9 mouse cellular contexts compared by ENCODE assay signal in the genomic region with DNA sequence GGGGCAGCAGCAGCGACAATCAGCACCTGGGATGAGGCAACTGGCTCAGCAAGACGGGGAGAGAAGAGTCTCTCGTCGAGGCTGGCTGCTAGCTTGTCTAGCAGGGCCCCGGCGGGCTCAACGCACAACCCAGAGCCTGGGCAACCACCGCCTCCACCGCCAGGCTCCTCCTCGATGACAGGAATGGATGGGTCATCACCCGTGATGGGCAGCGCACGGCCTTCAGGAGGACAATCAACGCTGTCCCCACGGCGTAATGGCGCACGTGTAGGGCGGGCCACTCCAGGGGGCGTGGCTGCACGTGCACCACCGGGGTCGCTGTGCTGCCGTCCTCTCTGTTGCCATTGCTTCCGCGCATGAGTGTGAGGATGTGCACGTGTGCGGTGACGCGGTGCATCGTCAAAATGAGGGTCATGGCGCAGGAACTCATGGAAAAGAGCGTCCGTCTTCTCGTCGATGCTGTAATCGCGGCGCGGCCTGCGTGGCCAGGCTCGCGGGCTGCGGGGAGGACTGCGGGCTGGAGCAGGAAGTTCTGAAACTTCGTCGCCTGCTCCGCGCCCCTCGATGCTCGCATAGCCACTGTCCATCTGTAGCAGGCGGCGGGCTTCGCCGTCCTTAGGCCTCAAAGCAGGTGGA. TPM values are rescaled to one million over a fixed set of nuclear protein-coding genes. Genes with fewer than 3 reads are reported as not detected.
DNase-seq lines count a peak whose midpoint lies in the region; ATAC-seq and TF ChIP-seq lines count a peak whose summit lies in the region.
"Had no signal": no experiment of that assay in that cellular context is flagged by ENCODE, and none has a peak within 500 bp of the region (broad histone marks: within the 10 kb centered on the region; RNA-seq: fewer than 3 reads in every experiment).

No protein-coding gene starts in this region.

- H3K4me1 ChIP-seq in E14TG2a.4 (replicated peaks; ENCODE audit: low read depth, low read length) = peaks cover 87% of the 10 kb centered on the region
- H3K4me1 ChIP-seq in hindbrain, embryonic 13.5 days (replicated peaks) = peaks cover 27% of the 10 kb centered on the region
- peaks cover 14% of the 10 kb centered on the region for H3K4me1 ChIP-seq in midbrain, embryonic 11.5 days (ENCODE audit: control insufficient read depth, insufficient read depth, low read length)

- no peaks in the 10 kb centered on the region for H3K27me3 ChIP-seq in E14TG2a.4 (ENCODE audit: insufficient read depth, low read length)
- H3K27me3 ChIP-seq in hindbrain, embryonic 13.5 days = peaks cover 25% of the 10 kb centered on the region
- H3K27me3 ChIP-seq in midbrain, embryonic 11.5 days (ENCODE audit: control insufficient read depth, insufficient read depth, low read length) = peaks cover 11% of the 10 kb centered on the region
- H3K27me3 ChIP-seq: CH12.LX had no signal

- no peaks in the 10 kb centered on the region for H3K9me3 ChIP-seq in E14TG2a.4 (ENCODE audit: low read length)
- H3K9me3 ChIP-seq in hindbrain, embryonic 13.5 days = no peaks in the 10 kb centered on the region
- H3K9me3 ChIP-seq in midbrain, embryonic 11.5 days (ENCODE audit: control insufficient read depth, low read length) = no peaks in the 10 kb centered on the region

- H3K4me2 ChIP-seq in hindbrain, embryonic 13.5 days = peak overlapping the region; percentile 23
- peak overlapping the region; percentile 28 for H3K4me2 ChIP-seq in midbrain, embryonic 11.5 days

- peaks cover 97% of the 10 kb centered on the region for H3K36me3 ChIP-seq in E14TG2a.4 (ENCODE audit: insufficient read depth, low read length)
- peaks cover 100% of the 10 kb centered on the region for H3K36me3 ChIP-seq in hindbrain, embryonic 13.5 days
- H3K36me3 ChIP-seq in midbrain, embryonic 11.5 days (ENCODE audit: control insufficient read depth, insufficient read depth, low read length) = peaks cover 27% of the 10 kb centered on the region

- no peak for TF ChIP-seq CTCF in E14TG2a.4 (conservative IDR thresholded peaks at IDR 0.05; ENCODE audit: low read length)

- peak overlapping the region; percentile 49 for H3K9ac ChIP-seq in hindbrain, embryonic 13.5 days
- peak overlapping the region; percentile 44; the same call in 1 of the 2 replicates for H3K9ac ChIP-seq in midbrain, embryonic 11.5 days (ENCODE audit: low read length)

- peak; percentile 13 for DNase-seq in gastrocnemius, postnatal 25 days
- no peak for DNase-seq in gastrocnemius, adult 8-10 months (ENCODE audit: low spot score in 2 of 2)
- DNase-seq in midbrain, embryonic 11.5 days (ENCODE audit: low spot score, missing footprints) = peak; percentile 94
- DNase-seq in spleen, postnatal 14 days (ENCODE audit: low spot score in 2 of 2) = no peak
- no peak for DNase-seq in thymus, postnatal 10 days (ENCODE audit: low spot score in 2 of 2)

- peak; percentile 37; the same call in 1 of the 2 replicates for ATAC-seq in common myeloid progenitor, adult 5-6 weeks (replicated peaks; ENCODE audit: low read depth, poor library complexity, severe bottlenecking)
- peak; percentile 34; the same call in 1 of the 2 replicates for ATAC-seq in hindbrain, embryonic 13.5 days (ENCODE audit: low FRiP score)
- peak; percentile 50; the same call in 1 of the 2 replicates for ATAC-seq in midbrain, embryonic 11.5 days (ENCODE audit: low FRiP score)

- H3K27ac ChIP-seq in hindbrain, embryonic 13.5 days = peak overlapping the region; percentile 13; the same call in 1 of the 2 replicates
- no peak overlapping the region for H3K27ac ChIP-seq in midbrain, embryonic 11.5 days (ENCODE audit: low read depth, low read length)

- peak overlapping the region; percentile 62 for H3K4me3 ChIP-seq in E14TG2a.4 (replicated peaks; ENCODE audit: low read length)
- H3K4me3 ChIP-seq in hindbrain, embryonic 13.5 days = peak overlapping the region; percentile 9
- 0 out of 2 replicates have a peak overlapping the region, but pooled peaks have one; percentile 3 for H3K4me3 ChIP-seq in midbrain, embryonic 11.5 days (ENCODE audit: low read depth, low read length)

- 8% methylated on average over 55 of the region's 55 CpGs for WGBS in hindbrain, embryonic 13.5 days
- 14% methylated on average over 55 of the region's 55 CpGs for WGBS in midbrain, embryonic 11.5 days

RNA-seq across cellular contexts. Expression of gene Atp5d, which starts 7.0 kb away (rescaled TPM):
- total RNA-seq in gastrocnemius, postnatal 25 days (2021) = 100 to 1,000 TPM; 634 to 665 TPM
- total RNA-seq in gastrocnemius, adult 8-10 months (2022) = 100 to 1,000 TPM; 525 to 571 (median 544) TPM
- total RNA-seq in common myeloid progenitor, adult 5-6 weeks (2017) = 52.3 and 60.0 TPM in 2 replicates
- 434 and 449 TPM in 2 replicates for polyA plus RNA-seq in hindbrain, embryonic 13.5 days (2015; fragmentation: Nextera tagmentation; extraction: Ambion mirVana)
- 329 and 355 TPM in 2 replicates for polyA plus RNA-seq in midbrain, embryonic 11.5 days (2014; fragmentation: Nextera tagmentation; extraction: Ambion mirVana)

RNA-seq across cellular contexts. Expression of gene Cbarp, which starts 9.2 kb away (rescaled TPM):
- total RNA-seq in gastrocnemius, postnatal 25 days (2021) = 1 to 10 TPM; 1.2 to 1.6 TPM
- total RNA-seq in gastrocnemius, adult 8-10 months (2022) = 1 to 10 TPM; 1.9 to 4.0 (median 2.9) TPM
- 0.41 and 0.73 TPM in 2 replicates for total RNA-seq in common myeloid progenitor, adult 5-6 weeks (2017)
- 57.4 and 59.2 TPM in 2 replicates for polyA plus RNA-seq in hindbrain, embryonic 13.5 days (2015; fragmentation: Nextera tagmentation; extraction: Ambion mirVana)
- 11.1 and 11.8 TPM in 2 replicates for polyA plus RNA-seq in midbrain, embryonic 11.5 days (2014; fragmentation: Nextera tagmentation; extraction: Ambion mirVana)

RNA-seq across cellular contexts. Expression of gene Stk11, which starts 15.8 kb away (rescaled TPM):
- total RNA-seq in gastrocnemius, postnatal 25 days (2021) = 100 to 1,000 TPM in 1 of 2 experiments, 10 to 100 TPM in 1; 99.8 to 120 TPM
- 100 to 1,000 TPM; 157 to 173 (median 162) TPM for total RNA-seq in gastrocnemius, adult 8-10 months (2022)
- 102 and 139 TPM in 2 replicates for total RNA-seq in common myeloid progenitor, adult 5-6 weeks (2017)
- 16.3 and 18.2 TPM in 2 replicates for polyA plus RNA-seq in hindbrain, embryonic 13.5 days (2015; fragmentation: Nextera tagmentation; extraction: Ambion mirVana)
- 18.5 and 23.1 TPM in 2 replicates for polyA plus RNA-seq in midbrain, embryonic 11.5 days (2014; fragmentation: Nextera tagmentation; extraction: Ambion mirVana)

RNA-seq across cellular contexts. Expression of gene Midn, which starts 16.6 kb away (rescaled TPM):
- 10 to 100 TPM; 33.7 to 34.8 TPM for total RNA-seq in gastrocnemius, postnatal 25 days (2021)
- 10 to 100 TPM; 20.8 to 36.0 (median 29.5) TPM for total RNA-seq in gastrocnemius, adult 8-10 months (2022)
- 15.8 and 18.4 TPM in 2 replicates for total RNA-seq in common myeloid progenitor, adult 5-6 weeks (2017)
- 32.4 and 34.7 TPM in 2 replicates for polyA plus RNA-seq in hindbrain, embryonic 13.5 days (2015; fragmentation: Nextera tagmentation; extraction: Ambion mirVana)
- polyA plus RNA-seq in midbrain, embryonic 11.5 days (2014; fragmentation: Nextera tagmentation; extraction: Ambion mirVana) = 66.0 and 71.3 TPM in 2 replicates

RNA-seq across cellular contexts. Expression of gene Sbno2, which starts 26.1 kb away (rescaled TPM):
- 1 to 10 TPM; 5.6 to 6.7 TPM for total RNA-seq in gastrocnemius, postnatal 25 days (2021)
- total RNA-seq in gastrocnemius, adult 8-10 months (2022) = 1 to 10 TPM; 4.8 to 5.7 (median 5.3) TPM
- 16.2 and 22.3 TPM in 2 replicates for total RNA-seq in common myeloid progenitor, adult 5-6 weeks (2017)
- 13.6 and 14.4 TPM in 2 replicates for polyA plus RNA-seq in hindbrain, embryonic 13.5 days (2015; fragmentation: Nextera tagmentation; extraction: Ambion mirVana)
- 7.0 and 7.3 TPM in 2 replicates for polyA plus RNA-seq in midbrain, embryonic 11.5 days (2014; fragmentation: Nextera tagmentation; extraction: Ambion mirVana)

Comparison
In these comparisons a context has a peak if more than half of its experiments do, and no peak if none do; other contexts are left out.
1. DNase-seq: peak in gastrocnemius, postnatal 25 days (single experiment) and midbrain, embryonic 11.5 days (single experiment); none in gastrocnemius, adult 8-10 months (0 of 2), spleen, postnatal 14 days (0 of 2) and thymus, postnatal 10 days (0 of 2).
2. H3K4me3 ChIP-seq: peak in every context shown above with its lines; median percentile 62 in E14TG2a.4; 9 in hindbrain, embryonic 13.5 days; 3 in midbrain, embryonic 11.5 days.
3. Peak in every context shown above with its lines, with median percentiles within 50 percentile points of each other: ATAC-seq.